Mouse (Mus musculus) common myeloid progenitor, adult 5-6 weeks (primary cell): ENCODE data around the gene Atg9b. TPM values are rescaled to one million over a fixed set of nuclear protein-coding genes. Genes with fewer than 3 reads are reported as not detected.

Source experiments
- ATAC-seq: replicated peaks from 2 replicates; pipeline ENCODE4 v1.8.0; 2016; ENCODE audit warnings: low read depth, mild to moderate bottlenecking, moderate TSS enrichment, inconsistent platforms; ENCODE audit not compliant: poor library complexity, severe bottlenecking
- total RNA-seq: library from RNA; stranded (forward); fragments of 200-1000, 187-1606 nt; gene quantifications from 2 replicates; pipeline ENCODE4 v1.2.3, GENCODE M21; 2017

The Atg9b gene
- total RNA-seq = 0.78 and 4.5 TPM in 2 replicates

DNA sequence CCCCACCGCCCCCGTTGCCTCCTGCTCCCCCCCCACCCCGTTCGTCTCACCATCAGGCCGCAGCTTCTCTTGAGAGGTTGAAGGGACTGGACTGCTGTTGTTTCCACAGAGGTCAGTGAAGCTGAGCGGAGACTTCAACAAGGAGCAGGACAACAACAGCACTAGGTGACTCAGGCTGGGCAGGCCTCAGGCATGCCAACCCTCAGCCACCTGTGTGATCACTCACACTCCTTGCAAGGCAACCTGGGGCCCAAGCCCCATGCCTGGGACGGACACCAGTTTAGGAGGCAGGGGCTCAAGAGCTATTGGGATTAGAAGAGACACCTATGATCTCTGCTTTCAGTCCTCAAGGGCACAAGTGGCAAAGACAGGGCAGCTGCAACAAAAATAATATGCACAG is at the start of gene Atg9b:
TSS of gene Atg9b (minus strand) at position 280 of the 400 bp plus-strand sequence.
- no peak for ATAC-seq

DNA sequence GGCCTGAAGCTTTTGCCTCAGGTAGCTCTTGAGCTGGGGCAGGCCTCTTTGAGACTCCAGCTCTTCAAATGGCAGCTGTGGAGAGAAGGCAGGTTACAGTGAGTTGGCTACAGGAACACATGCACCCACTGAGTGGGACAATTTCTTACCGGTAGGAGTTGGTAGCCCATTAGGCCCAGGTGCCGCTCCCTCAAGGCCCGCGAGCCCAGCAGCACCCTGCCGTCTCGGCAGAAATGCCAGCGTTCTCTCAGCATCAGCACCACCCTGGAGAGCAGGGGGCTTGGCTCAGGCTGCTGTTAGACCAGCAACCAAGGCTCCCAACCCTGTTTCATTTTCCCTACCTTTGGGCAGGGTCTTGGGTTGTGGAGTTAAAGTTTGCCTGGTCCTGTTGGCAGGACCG is 49.2 kb upstream of the Atg9b start:
- no peak for ATAC-seq

DNA sequence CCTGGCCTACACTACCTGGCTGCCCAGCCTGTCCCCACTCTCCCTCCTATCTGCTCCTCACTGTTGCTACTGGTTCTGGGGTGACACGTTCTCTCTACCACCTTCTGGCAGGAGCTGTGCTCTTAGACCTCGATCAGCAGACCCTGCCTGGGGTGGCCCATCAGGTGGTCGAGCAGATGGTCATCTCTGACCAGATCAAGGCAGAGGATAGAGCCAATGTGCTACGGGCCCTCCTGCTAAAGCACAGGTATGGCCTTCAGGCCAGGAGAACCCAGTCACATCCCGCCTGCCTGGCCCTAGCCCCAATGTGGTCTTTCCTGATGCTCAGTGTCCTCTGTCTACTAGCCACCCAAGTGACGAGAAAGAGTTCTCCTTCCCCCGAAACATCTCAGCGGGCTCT is 42.0 kb upstream of the Atg9b start:
- no peak for ATAC-seq

DNA sequence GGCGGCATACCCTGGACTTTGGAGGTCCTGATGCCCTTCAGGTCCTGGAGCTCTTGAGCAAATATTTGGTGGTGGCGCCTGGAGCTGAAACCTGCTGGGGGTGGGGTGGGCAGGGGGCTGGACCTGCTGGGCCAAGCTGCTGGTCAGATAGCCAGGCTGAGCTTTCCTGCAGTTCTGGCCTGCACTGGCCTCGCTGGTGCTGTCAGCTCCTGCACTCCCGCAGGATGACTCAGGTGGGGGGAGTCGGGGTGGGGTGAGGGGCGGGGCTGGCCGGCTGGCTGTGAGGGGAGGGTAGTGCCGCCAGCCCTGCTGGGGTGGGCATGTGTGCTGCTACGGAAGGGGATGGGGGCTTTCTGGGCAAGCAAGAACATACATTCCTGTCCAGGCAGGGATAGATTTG is 36.7 kb upstream of the Atg9b start:
- ATAC-seq = no peak

DNA sequence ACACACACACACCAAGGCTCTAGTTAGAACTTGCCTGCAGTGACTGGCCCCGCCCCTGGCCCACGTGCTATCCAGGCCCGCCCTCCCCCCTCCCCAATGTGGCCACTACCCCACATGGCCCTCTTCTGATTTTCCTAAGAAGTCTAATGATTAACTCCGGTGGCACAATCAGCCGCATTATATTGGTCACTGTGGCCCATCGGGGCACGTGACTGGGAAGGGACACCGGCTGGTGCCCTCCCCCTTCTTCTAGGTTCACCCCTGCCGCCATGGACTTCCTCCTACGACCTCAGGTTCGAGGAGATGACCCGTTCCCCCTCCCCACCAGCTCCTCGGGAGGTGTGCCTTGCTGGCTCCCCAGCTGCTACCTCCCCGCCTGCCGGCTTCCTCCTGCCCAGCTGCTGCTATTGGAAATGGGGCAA is 36.0 kb upstream of the Atg9b start:
- ATAC-seq = no peak

DNA sequence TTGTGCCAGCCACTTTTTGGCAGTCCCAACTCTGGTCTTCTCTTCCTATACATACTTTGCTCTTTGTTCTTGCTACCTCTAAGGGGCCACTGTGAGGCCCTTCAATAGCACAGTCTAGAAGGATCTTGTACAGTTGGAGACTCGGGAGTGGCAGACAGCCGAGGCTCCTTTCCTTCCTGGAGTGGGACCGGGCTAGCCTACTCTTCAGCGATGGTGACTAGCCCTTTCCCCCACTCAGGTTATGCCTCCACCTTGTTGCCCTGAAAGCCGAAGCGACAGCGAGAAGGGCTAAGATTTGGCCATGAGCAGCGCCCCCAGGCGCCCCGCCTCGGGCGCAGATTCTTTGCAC is 35.3 kb upstream of the Atg9b start:
- no peak for ATAC-seq

DNA sequence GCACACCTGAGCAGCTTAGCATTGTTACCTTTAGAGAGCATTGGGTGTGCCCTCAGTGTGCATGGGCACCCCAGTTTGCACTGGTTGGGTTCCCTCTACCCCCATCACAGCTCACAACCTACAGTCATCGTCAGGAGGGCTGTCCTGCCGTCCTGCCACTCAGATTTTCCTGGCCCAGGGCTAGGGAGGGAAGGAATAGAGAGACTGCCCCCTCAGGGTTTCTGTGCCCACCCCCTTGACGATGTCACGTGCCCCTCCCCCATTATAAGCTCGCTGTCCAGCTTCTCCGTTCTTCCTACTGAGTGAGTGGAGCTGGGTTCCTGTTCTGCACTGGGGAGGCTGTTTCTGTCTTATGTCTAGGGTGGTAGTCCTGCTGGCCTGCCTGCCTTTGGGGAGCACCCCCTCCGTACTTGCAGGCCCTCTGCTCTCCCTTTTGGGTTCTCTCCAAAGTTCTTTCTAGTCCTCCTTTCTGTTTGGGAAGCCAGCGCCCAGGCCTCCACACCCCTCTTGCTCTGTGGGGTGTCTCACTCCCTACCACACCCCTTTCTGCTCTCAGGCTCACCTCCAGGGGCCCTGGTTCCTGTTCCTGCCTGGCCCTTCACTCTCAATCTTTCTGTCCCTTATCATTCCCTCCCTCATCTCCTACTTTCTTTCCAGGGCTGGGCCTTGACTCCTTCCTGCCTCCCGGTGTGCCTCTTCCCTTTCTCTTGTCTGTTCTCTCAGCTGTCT is 34.8 kb upstream of the Atg9b start:
- no peak for ATAC-seq

DNA sequence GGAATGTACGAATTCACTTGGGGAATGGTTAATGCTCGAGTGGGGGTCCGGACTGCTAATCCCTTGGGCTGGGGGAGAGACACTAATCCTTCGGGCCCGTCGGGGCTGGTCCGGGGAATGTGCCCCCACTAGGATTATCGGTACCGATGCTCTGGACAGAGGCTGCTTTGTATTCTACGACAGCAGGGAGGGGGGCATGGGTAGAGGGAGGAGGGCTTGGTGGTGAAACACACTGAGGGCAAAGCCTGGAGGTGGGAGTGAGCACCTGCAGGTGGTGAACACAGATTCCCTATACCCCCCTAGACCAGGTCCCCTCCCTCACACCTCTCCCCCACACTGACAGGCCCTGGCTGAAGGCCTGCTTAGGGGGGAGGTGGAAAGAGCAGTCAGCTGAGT is 34.1 kb upstream of the Atg9b start:
- ATAC-seq = no peak

DNA sequence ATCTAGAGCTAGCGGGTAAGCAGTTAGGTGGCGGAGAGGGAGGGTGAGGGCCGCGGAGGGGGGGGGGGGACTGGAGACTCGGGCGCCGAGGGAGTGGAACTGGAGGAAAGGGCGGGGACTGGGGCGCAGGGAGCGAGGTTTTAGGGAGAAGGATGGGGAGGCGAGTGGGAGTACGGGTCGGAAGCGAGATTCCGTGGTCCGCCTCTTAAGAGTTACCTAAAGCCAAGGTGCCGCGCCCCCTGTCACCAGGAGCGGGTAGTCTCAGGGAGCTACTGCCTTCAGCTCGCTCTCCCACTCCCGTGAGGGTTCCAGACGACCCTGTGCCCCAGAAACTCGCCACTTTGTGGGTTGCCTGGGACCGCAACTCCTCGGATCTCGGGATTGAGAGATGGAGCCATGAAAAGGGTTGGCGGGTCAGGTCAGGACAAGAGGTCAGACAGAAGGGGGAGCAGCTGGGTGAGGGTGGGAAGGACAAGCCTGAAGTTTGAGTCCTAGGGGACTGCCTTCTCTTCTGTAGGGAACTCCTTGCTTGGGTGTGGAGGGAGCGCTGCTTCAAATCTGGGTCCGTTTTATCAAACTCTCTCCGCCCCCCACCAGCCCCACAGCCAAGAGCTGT is 33.6 kb upstream of the Atg9b start:
- ATAC-seq = peak; percentile 14; the same call in 1 of the 2 replicates

DNA sequence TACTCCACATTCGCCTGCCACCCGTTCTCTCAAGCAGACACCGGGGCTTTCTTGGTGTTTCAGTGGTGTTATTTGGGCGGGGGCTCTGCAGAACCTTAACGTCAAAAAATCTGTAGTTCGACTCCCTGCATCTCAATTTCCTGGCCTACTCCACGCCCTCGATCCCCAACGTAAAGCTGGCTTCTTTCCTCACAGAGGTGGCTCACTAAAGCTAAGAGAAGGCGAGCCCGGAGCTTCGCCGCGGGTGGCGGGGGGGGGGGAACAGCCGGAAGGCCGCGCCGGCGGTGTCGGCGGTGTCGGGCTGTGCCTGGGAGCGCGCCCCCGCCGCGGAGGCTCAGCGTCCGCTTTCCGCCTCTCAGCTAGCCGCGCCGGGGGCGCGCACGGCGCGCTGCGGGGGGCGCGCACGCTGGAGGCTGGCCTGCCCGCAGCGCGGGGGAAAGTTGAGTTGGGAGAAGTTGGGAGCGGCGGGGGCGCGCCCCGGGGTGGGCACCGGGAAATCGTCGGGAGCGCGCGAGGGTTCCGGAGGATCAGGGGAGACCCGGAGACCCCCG is 33.0 kb upstream of the Atg9b start:
- no peak; the same call in 1 of the 2 replicates for ATAC-seq

DNA sequence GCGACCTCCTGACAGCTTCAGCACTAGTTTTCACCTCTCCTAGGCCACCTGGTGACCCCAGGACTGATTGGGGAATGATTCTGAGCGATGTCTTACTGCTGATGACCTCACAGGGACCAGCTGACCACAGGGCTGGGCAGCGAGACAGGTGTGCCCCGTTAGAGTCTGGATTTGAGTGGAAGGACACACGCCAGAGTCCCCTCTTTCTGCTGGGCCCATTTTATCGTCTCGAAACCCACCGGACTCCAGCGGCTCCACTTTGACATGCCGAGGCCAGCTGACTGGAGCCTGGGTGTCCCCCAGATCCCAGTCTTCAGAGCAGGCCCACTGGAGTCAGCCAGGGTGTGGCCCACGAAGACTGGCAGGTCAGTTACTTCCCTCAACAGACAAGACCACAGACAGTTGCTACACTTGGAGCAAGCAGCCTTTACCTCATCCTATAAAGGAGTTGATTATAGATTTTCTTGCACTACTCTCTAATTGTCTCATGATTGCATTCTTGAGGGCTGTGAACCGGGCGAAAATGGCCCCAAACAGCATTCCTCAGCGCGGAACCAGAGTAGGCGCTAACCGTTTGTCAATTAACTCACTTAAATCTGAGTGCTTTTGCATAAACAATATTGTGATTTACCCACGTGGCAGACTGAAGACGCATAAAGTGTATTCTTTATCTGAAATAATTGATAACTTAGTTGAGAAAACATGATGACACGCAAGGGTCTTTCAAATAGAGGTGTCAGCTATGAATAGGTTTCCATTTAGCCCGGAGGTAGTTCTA is 32.2 kb upstream of the Atg9b start:
- no peak for ATAC-seq

DNA sequence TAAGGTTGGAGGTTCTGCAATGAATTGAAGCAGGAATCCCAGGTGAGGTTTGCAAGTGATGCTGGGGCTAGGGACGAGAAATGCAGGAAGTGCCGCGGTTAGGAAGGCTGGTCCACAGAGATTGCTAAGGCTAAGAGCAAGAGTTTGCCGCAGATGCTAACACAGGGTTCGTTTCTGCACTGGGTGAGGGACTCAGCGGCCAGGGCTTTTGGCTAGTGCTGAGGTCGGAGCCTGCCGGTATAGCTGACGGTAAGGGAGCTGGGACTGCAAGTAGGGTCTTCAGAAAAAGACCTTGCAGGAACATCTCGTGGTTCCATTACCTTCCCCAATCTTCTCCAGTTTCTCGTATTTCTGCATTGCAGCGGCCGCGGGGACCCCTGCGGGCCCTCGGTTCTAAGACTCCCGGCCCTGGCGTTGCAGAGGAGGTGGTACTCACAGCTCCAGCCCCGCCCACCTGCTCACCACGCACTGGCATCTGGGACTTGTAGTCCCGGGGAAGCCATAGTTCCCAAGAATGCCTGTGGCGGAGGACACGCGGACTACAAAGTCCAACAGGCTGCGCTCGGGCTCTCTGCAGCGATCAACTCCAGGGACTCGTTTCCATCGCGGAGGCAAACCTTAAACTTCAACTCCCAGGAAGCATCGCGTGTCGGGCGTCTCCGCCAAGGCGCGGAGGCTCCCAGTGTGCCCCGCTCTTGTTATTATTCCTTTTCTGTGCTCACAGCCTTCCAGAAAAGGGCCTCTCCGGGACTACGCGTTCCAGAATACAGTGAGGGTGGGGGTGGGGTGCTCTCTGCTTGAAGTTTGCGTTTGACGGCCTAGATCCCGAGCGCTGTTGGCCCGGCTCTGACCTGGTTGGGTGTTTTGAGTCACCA is 31.4 kb upstream of the Atg9b start, which contains the start of the genes Cdk5 and Slc4a2:
TSS of gene Cdk5 (minus strand) at position 402 of the 875 bp plus-strand sequence.
TSS of gene Slc4a2 (plus strand) at position 709 of the 875 bp plus-strand sequence.
- ATAC-seq = peak; percentile 90

DNA sequence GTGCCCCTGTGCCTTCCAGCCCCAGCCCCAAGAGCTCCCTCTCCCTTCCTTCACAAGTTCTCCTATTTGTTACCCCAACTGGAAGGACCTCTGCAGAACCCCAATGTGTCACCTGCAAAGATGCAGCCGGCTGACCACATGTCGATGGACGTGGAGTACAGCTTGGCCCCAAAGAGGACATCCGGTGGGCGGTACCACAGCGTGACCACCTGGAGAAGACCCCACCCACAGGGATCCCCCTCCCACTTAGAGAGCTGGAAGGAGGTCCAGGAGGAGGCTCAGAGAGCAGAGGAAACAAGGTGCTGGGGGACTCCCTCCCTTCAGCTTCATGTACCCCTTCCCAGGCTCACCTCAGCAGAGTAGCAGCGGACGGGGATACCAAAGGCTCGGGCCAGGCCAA is 28.4 kb upstream of the Atg9b start:
- ATAC-seq = no peak

DNA sequence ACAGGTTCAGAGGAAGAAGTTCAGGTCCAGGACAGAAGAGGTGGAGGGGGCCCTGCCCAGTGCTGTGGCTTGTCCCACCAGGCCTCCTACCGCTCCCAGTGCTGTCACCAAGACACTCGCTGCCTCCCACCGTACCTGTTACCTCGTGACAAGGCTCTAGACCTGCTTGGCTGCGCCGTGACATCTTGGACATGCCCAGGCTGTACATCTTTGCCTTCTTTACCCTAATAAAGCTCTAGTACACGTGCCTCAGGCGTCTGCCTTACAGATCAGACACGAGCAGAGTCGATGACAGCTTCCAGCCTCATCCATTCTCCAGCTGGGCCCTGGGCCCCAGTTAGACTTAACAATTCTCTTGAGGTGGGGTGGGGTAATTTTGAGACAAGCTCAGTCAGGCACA is 25.6 kb upstream of the Atg9b start:
- ATAC-seq = no peak

DNA sequence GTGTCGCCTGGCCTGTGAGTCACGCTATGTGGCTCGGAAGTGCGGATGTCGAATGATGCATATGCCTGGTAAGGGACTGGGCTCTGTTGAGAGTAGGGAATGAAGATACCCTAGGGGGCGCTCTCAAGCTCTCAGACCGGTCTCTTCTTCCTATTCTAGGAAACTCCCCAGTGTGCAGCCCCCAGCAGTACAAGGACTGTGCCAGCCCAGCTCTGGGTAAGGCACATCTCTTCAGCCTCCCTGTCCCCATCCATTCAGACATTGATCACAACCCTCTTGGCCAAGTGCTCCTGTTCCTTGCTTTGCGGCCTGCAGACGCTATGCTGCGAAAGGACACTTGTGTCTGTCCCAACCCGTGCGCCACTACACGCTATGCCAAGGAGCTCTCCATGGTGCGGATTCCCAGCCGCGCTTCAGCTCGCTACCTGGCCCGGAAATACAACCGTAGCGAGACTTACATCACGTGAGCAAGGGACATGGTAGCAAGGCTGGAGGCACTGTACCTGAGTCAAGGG is 24.3 kb upstream of the Atg9b start:
- peak; percentile 76 for ATAC-seq

DNA sequence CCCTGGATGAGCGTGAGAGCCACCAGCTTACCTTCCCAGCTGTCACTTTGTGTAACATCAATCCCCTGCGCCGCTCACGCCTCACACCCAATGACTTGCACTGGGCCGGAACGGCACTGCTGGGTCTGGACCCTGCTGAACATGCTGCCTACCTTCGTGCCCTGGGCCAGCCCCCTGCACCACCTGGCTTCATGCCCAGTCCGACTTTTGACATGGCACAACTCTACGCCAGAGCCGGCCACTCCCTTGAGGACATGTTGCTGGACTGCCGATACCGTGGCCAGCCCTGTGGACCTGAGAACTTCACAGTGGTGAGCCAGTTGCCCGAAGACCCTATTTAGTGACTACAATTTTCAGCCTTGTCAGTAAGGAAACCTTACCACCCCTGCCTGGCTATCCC is 22.0 kb upstream of the Atg9b start:
- no peak for ATAC-seq

DNA sequence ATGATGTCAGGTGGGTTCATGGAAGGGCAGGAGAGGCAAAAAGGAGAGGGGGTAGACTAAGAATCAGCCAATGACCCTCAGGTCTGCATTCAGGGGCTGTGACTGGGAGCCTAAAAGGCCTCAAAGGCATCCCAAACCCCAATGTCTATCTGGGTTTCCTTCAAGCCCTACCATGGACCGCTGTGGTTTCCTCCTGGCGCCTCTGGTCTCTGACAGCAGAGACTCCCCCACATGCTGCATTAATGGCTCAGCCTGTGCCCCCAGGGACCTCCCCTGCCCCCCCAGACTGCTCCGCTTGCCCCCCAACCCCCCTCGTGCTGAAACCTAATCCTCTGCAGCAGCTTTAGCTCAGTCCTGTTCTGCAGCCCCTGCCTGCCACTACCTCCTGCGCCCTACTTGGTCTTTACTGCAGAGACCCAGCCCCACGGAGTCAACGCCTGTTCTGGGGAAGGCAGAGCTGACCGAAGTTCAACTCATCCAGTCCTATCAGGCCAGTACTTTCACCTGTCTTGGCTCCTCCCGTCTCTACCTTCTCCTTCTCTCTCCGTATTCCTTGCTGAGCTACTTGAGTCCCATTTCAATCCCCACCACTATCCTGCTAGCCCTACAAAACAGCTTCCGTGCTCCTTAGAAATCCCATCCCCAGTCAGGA is 21.2 kb upstream of the Atg9b start, which contains the start of gene Asic3:
TSS of gene Asic3 (plus strand) at position 351 of the 652 bp plus-strand sequence.
- peak; percentile 50 for ATAC-seq

DNA sequence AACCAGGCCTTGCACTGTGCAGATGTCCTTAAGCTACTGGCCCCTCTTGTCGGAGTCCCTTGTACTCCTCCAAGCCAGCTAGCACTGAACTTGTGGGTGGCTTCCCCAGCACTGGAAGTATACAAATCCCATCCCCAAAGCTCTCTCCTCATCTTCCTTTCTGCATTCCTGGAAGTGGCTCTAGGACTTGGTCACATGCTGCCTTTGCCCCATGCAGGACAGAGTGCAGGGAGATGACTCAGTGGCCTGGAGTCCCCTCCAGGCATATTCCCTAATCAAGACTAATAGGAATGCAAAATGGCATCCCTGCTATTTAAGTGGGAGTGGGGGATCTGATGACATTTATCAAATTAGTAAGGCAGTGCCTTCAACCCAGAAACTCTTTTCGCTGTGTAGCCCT is 20.1 kb upstream of the Atg9b start:
- ATAC-seq = no peak

DNA sequence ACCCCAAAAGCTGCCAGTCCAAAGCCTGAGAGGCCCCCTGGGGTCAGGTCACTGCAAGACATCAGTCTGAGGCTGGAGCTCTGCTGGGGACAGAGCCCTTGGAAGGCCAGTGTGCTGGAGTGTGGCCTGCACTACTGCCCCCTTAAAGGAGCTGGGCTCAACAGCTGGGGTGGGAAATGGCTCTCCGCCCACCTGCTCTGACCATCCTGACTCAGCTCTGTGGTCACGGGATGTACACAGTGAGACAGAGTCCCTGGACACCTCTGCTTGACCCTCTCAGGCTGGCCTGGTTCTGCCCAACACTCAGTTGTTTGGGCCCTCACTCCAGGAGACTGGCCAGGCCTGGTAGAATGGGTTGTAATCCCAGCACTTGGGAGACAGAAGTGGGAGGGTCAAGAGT is 17.5 kb upstream of the Atg9b start:
- ATAC-seq = no peak
